In genomic region chr5:145138836-145139235, GRCm38 (mm10) we compare ENCODE assay signal across 7 mouse cellular contexts. TPM values are rescaled to one million over a fixed set of nuclear protein-coding genes. Genes with fewer than 3 reads are reported as not detected.
DNase-seq lines count a peak whose midpoint lies in the region; ATAC-seq and TF ChIP-seq lines count a peak whose summit lies in the region.

No protein-coding gene starts in this region.

- 5% methylated on average over 6 of the region's 6 CpGs for WGBS in liver, adult 2 months
- WGBS in embryonic facial prominence, embryonic 11.5 days, result 18% methylated on average over 6 of the region's 6 CpGs
- whole genome bisulfite sequencing in intestine, embryonic 16.5 days, result 5% methylated on average over 6 of the region's 6 CpGs
- WGBS in olfactory bulb, adult 2 months, result 6% methylated on average over 6 of the region's 6 CpGs

- TF ChIP-seq CTCF in liver, adult 2 months (IDR thresholded peaks at IDR 0.05; ENCODE audit: low read depth, low read length), result no peak
- TF ChIP-seq CTCF in olfactory bulb, adult 2 months (IDR thresholded peaks at IDR 0.05; ENCODE audit: insufficient read depth, low read depth, low read length), result no peak

- no peak for DNase-seq in liver, adult 2 months (ENCODE audit: extremely low read depth, low read depth, low spot score)
- DNase-seq in liver, result no peak
- DNase-seq in embryonic facial prominence, embryonic 11.5 days (ENCODE audit: low spot score), result no peak
- no peak for DNase-seq in urinary bladder, postnatal 36 days (ENCODE audit: low spot score in 2 of 2)

- no peaks in the 10 kb centered on the region for H3K9me3 ChIP-seq in embryonic facial prominence, embryonic 11.5 days (replicated peaks; ENCODE audit: control insufficient read depth, low read length)
- no peaks in the 10 kb centered on the region for H3K9me3 ChIP-seq in intestine, embryonic 16.5 days (ENCODE audit: control insufficient read depth, low read length)

- peak overlapping the region; percentile 89 for H3K4me3 ChIP-seq in liver, adult 2 months (ENCODE audit: insufficient read depth, low read depth, low read length)
- H3K4me3 ChIP-seq in embryonic facial prominence, embryonic 11.5 days (ENCODE audit: low read depth, low read length), result peak overlapping the region; percentile 95
- H3K4me3 ChIP-seq in intestine, embryonic 16.5 days (ENCODE audit: low read length), result peak overlapping the region; percentile 92
- H3K4me3 ChIP-seq in olfactory bulb, adult 2 months (ENCODE audit: insufficient read depth, low read depth, low read length), result peak overlapping the region; percentile 12; the same call in 1 of the 2 replicates

- H3K36me3 ChIP-seq in liver, adult 2 months (ENCODE audit: control insufficient read depth, insufficient read depth, low read length), result peaks cover 34% of the 10 kb centered on the region
- H3K36me3 ChIP-seq in embryonic facial prominence, embryonic 11.5 days (replicated peaks; ENCODE audit: control insufficient read depth, insufficient read depth, low read depth, low read length), result peaks cover 18% of the 10 kb centered on the region
- H3K36me3 ChIP-seq in intestine, embryonic 16.5 days (ENCODE audit: control insufficient read depth, insufficient read depth, low read length), result peaks cover 26% of the 10 kb centered on the region

- H3K4me2 ChIP-seq in embryonic facial prominence, embryonic 11.5 days (ENCODE audit: low read depth, low read length), result peak overlapping the region; percentile 56
- peak overlapping the region; percentile 82 for H3K4me2 ChIP-seq in intestine, embryonic 16.5 days (ENCODE audit: low read depth, low read length)

- no peaks in the 10 kb centered on the region for H3K27me3 ChIP-seq in liver, adult 2 months (ENCODE audit: control insufficient read depth, insufficient read depth, low read length)
- H3K27me3 ChIP-seq in embryonic facial prominence, embryonic 11.5 days (ENCODE audit: control insufficient read depth, insufficient read depth, low read length), result no peaks in the 10 kb centered on the region
- H3K27me3 ChIP-seq in intestine, embryonic 16.5 days (replicated peaks; ENCODE audit: control insufficient read depth, insufficient read depth, low read length), result no peaks in the 10 kb centered on the region

- peak overlapping the region; percentile 81; the same call in 1 of the 2 replicates for H3K9ac ChIP-seq in liver, adult 2 months (ENCODE audit: low read depth, low read length)
- H3K9ac ChIP-seq in embryonic facial prominence, embryonic 11.5 days (replicated peaks; ENCODE audit: low read length), result peak overlapping the region; percentile 95
- peak overlapping the region; percentile 85 for H3K9ac ChIP-seq in intestine, embryonic 16.5 days (ENCODE audit: low read depth, low read length)

- H3K4me1 ChIP-seq in liver, adult 2 months (ENCODE audit: control insufficient read depth, insufficient read depth, low read length), result peaks cover 6% of the 10 kb centered on the region
- H3K4me1 ChIP-seq in embryonic facial prominence, embryonic 11.5 days (ENCODE audit: control insufficient read depth, insufficient read depth, low read length), result no peaks in the 10 kb centered on the region
- peaks cover 20% of the 10 kb centered on the region for H3K4me1 ChIP-seq in intestine, embryonic 16.5 days (ENCODE audit: control insufficient read depth, insufficient read depth, low read length)
- H3K4me1 ChIP-seq in olfactory bulb, adult 2 months (ENCODE audit: control insufficient read depth, insufficient read depth, low read length), result peaks cover 4% of the 10 kb centered on the region

- no peak overlapping the region for H3K27ac ChIP-seq in liver, adult 2 months (replicated peaks; ENCODE audit: insufficient read depth, low read depth, low read length)
- H3K27ac ChIP-seq in embryonic facial prominence, embryonic 11.5 days (replicated peaks; ENCODE audit: low read depth, low read length), result no peak overlapping the region; the same call in 1 of the 2 replicates
- no peak overlapping the region for H3K27ac ChIP-seq in intestine, embryonic 16.5 days (ENCODE audit: low read length)
- H3K27ac ChIP-seq in olfactory bulb, adult 2 months (ENCODE audit: insufficient read depth, low read depth, low read length), result no peak overlapping the region

- no peak for TF ChIP-seq POLR2A in liver, adult 2 months (IDR thresholded peaks at IDR 0.05; ENCODE audit: extremely low read depth, insufficient read depth, low read length)
- no peak for TF ChIP-seq POLR2A in olfactory bulb, adult 2 months (IDR thresholded peaks at IDR 0.05; ENCODE audit: insufficient read depth, low read depth, low read length)

- H3K79me2 ChIP-seq in liver, adult 2 months (ENCODE audit: control insufficient read depth, insufficient read depth, low read length), result peaks cover 15% of the 10 kb centered on the region; the same call in 1 of the 2 replicates

- no peak for ATAC-seq in embryonic facial prominence, embryonic 11.5 days (replicated peaks; ENCODE audit: insufficient number of reproducible peaks, low FRiP score, low TSS enrichment, low read depth)
- ATAC-seq in intestine, embryonic 16.5 days, result no peak
- no peak for ATAC-seq in inflammation-experienced regulatory T-cells, adult 6 months

RNA-seq across cellular contexts. Expression of gene Pdap1, which starts 1.2 kb away (rescaled TPM):
- total RNA-seq in liver, adult 2 months (2014; rRNA removed), result 12.6 and 16.1 TPM in 2 replicates
- 16.9 and 19.7 TPM in 2 replicates for polyA plus RNA-seq in liver, adult 2 months (2012; rRNA removed)
- 113 and 121 TPM in 2 replicates for polyA plus RNA-seq in embryonic facial prominence, embryonic 11.5 days (2014; fragmentation: Nextera tagmentation; extraction: Ambion mirVana)
- polyA plus RNA-seq in intestine, embryonic 16.5 days (2015; fragmentation: Nextera tagmentation; extraction: Ambion mirVana), result 62.7 and 66.6 TPM in 2 replicates
- polyA plus RNA-seq in olfactory bulb, adult 2 months (2012; ENCODE audit: insufficient read depth, insufficient read length, low replicate concordance, missing spikeins), result not detected in 2 replicates
- polyA plus RNA-seq in inflammation-experienced regulatory T-cells, adult 6 months (2017; shearing (Covaris generic)), result 10 to 100 TPM; 34.4 to 55.2 (median 47.9) TPM

RNA-seq across cellular contexts. Expression of gene Bud31, which starts 1.3 kb away (rescaled TPM):
- total RNA-seq in liver, adult 2 months (2014; rRNA removed), result 57.9 and 66.4 TPM in 2 replicates
- polyA plus RNA-seq in liver, adult 2 months (2012; rRNA removed), result 45.5 and 45.7 TPM in 2 replicates
- polyA plus RNA-seq in embryonic facial prominence, embryonic 11.5 days (2014; fragmentation: Nextera tagmentation; extraction: Ambion mirVana), result 281 and 299 TPM in 2 replicates
- polyA plus RNA-seq in intestine, embryonic 16.5 days (2015; fragmentation: Nextera tagmentation; extraction: Ambion mirVana), result 166 and 178 TPM in 2 replicates
- polyA plus RNA-seq in olfactory bulb, adult 2 months (2012; ENCODE audit: insufficient read depth, insufficient read length, low replicate concordance, missing spikeins), result not detected in 2 replicates
- polyA plus RNA-seq in inflammation-experienced regulatory T-cells, adult 6 months (2017; shearing (Covaris generic)), result 100 to 1,000 TPM; 114 to 119 (median 115) TPM

RNA-seq across cellular contexts. Expression of gene Arpc1b, which starts 24.8 kb away (rescaled TPM):
- total RNA-seq in liver, adult 2 months (2014; rRNA removed), result 30.9 and 61.0 TPM in 2 replicates
- polyA plus RNA-seq in liver, adult 2 months (2012; rRNA removed), result 93.8 and 137 TPM in 2 replicates
- 55.5 and 65.0 TPM in 2 replicates for polyA plus RNA-seq in embryonic facial prominence, embryonic 11.5 days (2014; fragmentation: Nextera tagmentation; extraction: Ambion mirVana)
- polyA plus RNA-seq in intestine, embryonic 16.5 days (2015; fragmentation: Nextera tagmentation; extraction: Ambion mirVana), result 701 and 703 TPM in 2 replicates
- not detected in 2 replicates for polyA plus RNA-seq in olfactory bulb, adult 2 months (2012; ENCODE audit: insufficient read depth, insufficient read length, low replicate concordance, missing spikeins)
- polyA plus RNA-seq in inflammation-experienced regulatory T-cells, adult 6 months (2017; shearing (Covaris generic)), result 1,000 to 10,000 TPM in 1 of 3 experiments, 100 to 1,000 TPM in 2; 806 to 1,201 (median 880) TPM

RNA-seq across cellular contexts. Expression of gene Ptcd1, which starts 28.1 kb away (rescaled TPM):
- total RNA-seq in liver, adult 2 months (2014; rRNA removed), result 7.2 and 8.3 TPM in 2 replicates
- polyA plus RNA-seq in liver, adult 2 months (2012; rRNA removed), result 7.5 and 7.6 TPM in 2 replicates
- polyA plus RNA-seq in embryonic facial prominence, embryonic 11.5 days (2014; fragmentation: Nextera tagmentation; extraction: Ambion mirVana), result 13.3 and 14.8 TPM in 2 replicates
- 14.7 and 15.8 TPM in 2 replicates for polyA plus RNA-seq in intestine, embryonic 16.5 days (2015; fragmentation: Nextera tagmentation; extraction: Ambion mirVana)
- not detected in 2 replicates for polyA plus RNA-seq in olfactory bulb, adult 2 months (2012; ENCODE audit: insufficient read depth, insufficient read length, low replicate concordance, missing spikeins)
- 10 to 100 TPM; 10.5 to 15.2 (median 13.2) TPM for polyA plus RNA-seq in inflammation-experienced regulatory T-cells, adult 6 months (2017; shearing (Covaris generic))

RNA-seq across cellular contexts. Expression of gene Cpsf4, which starts 28.2 kb away (rescaled TPM):
- 16.4 TPM in 2 replicates for total RNA-seq in liver, adult 2 months (2014; rRNA removed)
- 16.8 and 20.2 TPM in 2 replicates for polyA plus RNA-seq in liver, adult 2 months (2012; rRNA removed)
- polyA plus RNA-seq in embryonic facial prominence, embryonic 11.5 days (2014; fragmentation: Nextera tagmentation; extraction: Ambion mirVana), result 31.8 and 32.1 TPM in 2 replicates
- 38.9 and 41.1 TPM in 2 replicates for polyA plus RNA-seq in intestine, embryonic 16.5 days (2015; fragmentation: Nextera tagmentation; extraction: Ambion mirVana)
- polyA plus RNA-seq in olfactory bulb, adult 2 months (2012; ENCODE audit: insufficient read depth, insufficient read length, low replicate concordance, missing spikeins), result not detected in 2 replicates
- 10 to 100 TPM; 11.7 to 18.4 (median 15.5) TPM for polyA plus RNA-seq in inflammation-experienced regulatory T-cells, adult 6 months (2017; shearing (Covaris generic))

Comparison
In these comparisons a context has a peak if more than half of its experiments do, and no peak if none do; other contexts are left out.
1. H3K4me3 ChIP-seq: peak in every context shown above with its lines; median percentile 95 in embryonic facial prominence, embryonic 11.5 days; 92 in intestine, embryonic 16.5 days; 89 in liver, adult 2 months; 12 in olfactory bulb, adult 2 months.